Mouse (Mus musculus): Measurements from ENCODE around the gene Leng8. TPM values are rescaled to one million over a fixed set of nuclear protein-coding genes. Genes with fewer than 3 reads are reported as not detected.
"Not testable (repeated sequence)": the region's sequence is repeated elsewhere in the genome, so short reads cannot be mapped to it uniquely, and the experiment has no call there.

Leng8 gene
- polyA plus RNA-seq, 1 experiment = 225 TPM

GRCm38 (mm10) chr7:4154356-4154755, 17.5 kb downstream of the Leng8 start:
- WGBS = 89% methylated on average over 5 of the region's 5 CpGs
- H3K4me3 ChIP-seq (ENCODE audit: insufficient read depth, low read depth, low read length) = no peak overlapping the region
- no peak for DNase-seq
- TF ChIP-seq POLR2A (IDR thresholded peaks at IDR 0.05; ENCODE audit: low read depth, low read length) (no peak), CTCF (conservative IDR thresholded peaks at IDR 0.05; ENCODE audit: insufficient read depth, insufficient read length, low read depth, low read length) (no peak)
- no peaks in the 10 kb centered on the region for H3K4me1 ChIP-seq (ENCODE audit: control insufficient read depth, insufficient read depth, low read length)
- H3K27me3 ChIP-seq (replicated peaks; ENCODE audit: control insufficient read depth, insufficient read depth, low read length) = no peaks in the 10 kb centered on the region
- H3K36me3 ChIP-seq (ENCODE audit: control insufficient read depth, insufficient read depth, low read length) = no peaks in the 10 kb centered on the region
- H3K27ac ChIP-seq (ENCODE audit: insufficient read depth, low read depth, low read length) = no peak overlapping the region

GRCm38 (mm10) chr7:4154976-4155375, 18.1 kb downstream of the Leng8 start:
- WGBS = 67% methylated on average over 4 of the region's 4 CpGs
- TF ChIP-seq CTCF (conservative IDR thresholded peaks at IDR 0.05; ENCODE audit: insufficient read depth, insufficient read length, low read depth, low read length) = no peak
- TF ChIP-seq POLR2A (IDR thresholded peaks at IDR 0.05; ENCODE audit: low read depth, low read length) = no peak

GRCm38 (mm10) chr7:4161596-4161995, 24.8 kb downstream of the Leng8 start:
- H3K27me3 ChIP-seq (replicated peaks; ENCODE audit: control insufficient read depth, insufficient read depth, low read length); H3K36me3 ChIP-seq (ENCODE audit: control insufficient read depth, insufficient read depth, low read length); H3K27ac ChIP-seq (ENCODE audit: insufficient read depth, low read depth, low read length); H3K4me3 ChIP-seq (ENCODE audit: insufficient read depth, low read depth, low read length); DNase-seq: not testable (repeated sequence)
- H3K4me1 ChIP-seq (ENCODE audit: control insufficient read depth, insufficient read depth, low read length) = peaks cover 11% of the 10 kb centered on the region
- 95% methylated on average over 4 of the region's 4 CpGs for WGBS

More at GRCm38 (mm10) chr7:4154976-4155375, 18.1 kb downstream of the Leng8 start:
- no peaks in the 10 kb centered on the region for H3K36me3 ChIP-seq (ENCODE audit: control insufficient read depth, insufficient read depth, low read length)
- no peaks in the 10 kb centered on the region for H3K4me1 ChIP-seq (ENCODE audit: control insufficient read depth, insufficient read depth, low read length)
- no peak for DNase-seq
- no peak overlapping the region for H3K27ac ChIP-seq (ENCODE audit: insufficient read depth, low read depth, low read length)
- no peak overlapping the region for H3K4me3 ChIP-seq (ENCODE audit: insufficient read depth, low read depth, low read length)
- no peaks in the 10 kb centered on the region for H3K27me3 ChIP-seq (replicated peaks; ENCODE audit: control insufficient read depth, insufficient read depth, low read length)

- WGBS = 1% methylated on average over 11 of the region's 11 CpGs
Observed at GRCm38 (mm10) chr7:4163571-4164072, 26.8 kb downstream of the Leng8 start.

GRCm38 (mm10) chr7:4164090-4164910, 27.5 kb downstream of the Leng8 start, which contains the start of gene Cdc42ep5:
Cdc42ep5 (minus strand) TSS chr7:4164860.
- Histone ChIP-seq H3K4me1 (ENCODE audit: control insufficient read depth, insufficient read depth, low read length) (peaks cover 11% of the 10 kb centered on the region), H3K36me3 (ENCODE audit: control insufficient read depth, insufficient read depth, low read length) (no peaks in the 10 kb centered on the region), H3K27ac (ENCODE audit: insufficient read depth, low read depth, low read length) (peak within 1 kb of the TSS; percentile 81), H3K27me3 (replicated peaks; ENCODE audit: control insufficient read depth, insufficient read depth, low read length) (no peaks in the 10 kb centered on the region), H3K4me3 (ENCODE audit: insufficient read depth, low read depth, low read length) (peak within 1 kb of the TSS; percentile 62)
- TF ChIP-seq CTCF (conservative IDR thresholded peaks at IDR 0.05; ENCODE audit: insufficient read depth, insufficient read length, low read depth, low read length) (no peak), POLR2A (IDR thresholded peaks at IDR 0.05; ENCODE audit: low read depth, low read length) (no peak)
- DNase-seq = peak; percentile 74
- 1% methylated on average over 19 of the region's 20 CpGs for WGBS

More at GRCm38 (mm10) chr7:4163571-4164072, 26.8 kb downstream of the Leng8 start:
- TF ChIP-seq CTCF (conservative IDR thresholded peaks at IDR 0.05; ENCODE audit: insufficient read depth, insufficient read length, low read depth, low read length) (no peak), POLR2A (IDR thresholded peaks at IDR 0.05; ENCODE audit: low read depth, low read length) (no peak)
- H3K36me3 ChIP-seq (ENCODE audit: control insufficient read depth, insufficient read depth, low read length) = no peaks in the 10 kb centered on the region
- H3K27ac ChIP-seq (ENCODE audit: insufficient read depth, low read depth, low read length) = peak overlapping the region; percentile 81
- peak overlapping the region; percentile 62 for H3K4me3 ChIP-seq (ENCODE audit: insufficient read depth, low read depth, low read length)
- no peaks in the 10 kb centered on the region for H3K27me3 ChIP-seq (replicated peaks; ENCODE audit: control insufficient read depth, insufficient read depth, low read length)
- peaks cover 11% of the 10 kb centered on the region for H3K4me1 ChIP-seq (ENCODE audit: control insufficient read depth, insufficient read depth, low read length)
- peak; percentile 34 for DNase-seq

- TF ChIP-seq POLR2A (IDR thresholded peaks at IDR 0.05; ENCODE audit: low read depth, low read length) (no peak), CTCF (conservative IDR thresholded peaks at IDR 0.05; ENCODE audit: insufficient read depth, insufficient read length, low read depth, low read length) (no peak)
- 14% methylated on average over 3 of the region's 3 CpGs for WGBS
- no peaks in the 10 kb centered on the region for H3K27me3 ChIP-seq (replicated peaks; ENCODE audit: control insufficient read depth, insufficient read depth, low read length)
- peaks cover 11% of the 10 kb centered on the region for H3K4me1 ChIP-seq (ENCODE audit: control insufficient read depth, insufficient read depth, low read length)
- peak overlapping the region; percentile 2; the same call in 1 of the 2 replicates for H3K27ac ChIP-seq (ENCODE audit: insufficient read depth, low read depth, low read length)
- DNase-seq = peak; percentile 72
- no peaks in the 10 kb centered on the region for H3K36me3 ChIP-seq (ENCODE audit: control insufficient read depth, insufficient read depth, low read length)
- H3K4me3 ChIP-seq (ENCODE audit: insufficient read depth, low read depth, low read length) = peak overlapping the region; percentile 6; the same call in 1 of the 2 replicates
Observed at GRCm38 (mm10) chr7:4165286-4165685, 28.4 kb downstream of the Leng8 start.

DNA sequence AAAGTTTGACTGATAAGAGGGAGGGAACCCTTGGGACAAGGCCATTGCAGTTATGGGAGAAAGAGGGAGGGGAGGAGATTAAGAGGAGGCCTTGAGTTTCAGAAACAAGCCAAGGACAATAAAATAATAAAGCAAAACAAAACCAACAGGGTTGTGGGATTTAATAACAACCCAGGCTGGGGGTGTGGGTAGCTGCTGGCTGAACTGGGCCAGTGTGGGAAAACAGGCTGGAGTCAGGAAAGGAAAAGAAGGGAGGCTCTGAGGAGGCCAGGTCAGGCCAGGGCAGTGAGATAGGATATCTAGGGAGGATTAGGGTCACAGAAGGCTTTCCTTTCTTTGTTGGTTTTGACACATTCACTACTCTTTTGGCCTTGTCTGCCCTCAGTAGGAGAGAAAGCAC, 30.3 kb downstream of the Leng8 start:
- peaks cover 11% of the 10 kb centered on the region for H3K4me1 ChIP-seq (ENCODE audit: control insufficient read depth, insufficient read depth, low read length)
- H3K27me3 ChIP-seq (replicated peaks; ENCODE audit: control insufficient read depth, insufficient read depth, low read length) = no peaks in the 10 kb centered on the region
- DNase-seq = no peak
- TF ChIP-seq POLR2A (IDR thresholded peaks at IDR 0.05; ENCODE audit: low read depth, low read length) (no peak), CTCF (conservative IDR thresholded peaks at IDR 0.05; ENCODE audit: insufficient read depth, insufficient read length, low read depth, low read length) (no peak)
- H3K4me3 ChIP-seq (ENCODE audit: insufficient read depth, low read depth, low read length) = no peak overlapping the region
- H3K27ac ChIP-seq (ENCODE audit: insufficient read depth, low read depth, low read length) = no peak overlapping the region; the same call in 1 of the 2 replicates
- no peaks in the 10 kb centered on the region for H3K36me3 ChIP-seq (ENCODE audit: control insufficient read depth, insufficient read depth, low read length)

Measured in kidney, adult 2 months (tissue).